Mouse (Mus musculus): ENCODE results near the gene Adam12.
"Not testable (repeated sequence)": the region's sequence is repeated elsewhere in the genome, so short reads cannot be mapped to it uniquely, and the experiment has no call there.

The Adam12 gene

DNA sequence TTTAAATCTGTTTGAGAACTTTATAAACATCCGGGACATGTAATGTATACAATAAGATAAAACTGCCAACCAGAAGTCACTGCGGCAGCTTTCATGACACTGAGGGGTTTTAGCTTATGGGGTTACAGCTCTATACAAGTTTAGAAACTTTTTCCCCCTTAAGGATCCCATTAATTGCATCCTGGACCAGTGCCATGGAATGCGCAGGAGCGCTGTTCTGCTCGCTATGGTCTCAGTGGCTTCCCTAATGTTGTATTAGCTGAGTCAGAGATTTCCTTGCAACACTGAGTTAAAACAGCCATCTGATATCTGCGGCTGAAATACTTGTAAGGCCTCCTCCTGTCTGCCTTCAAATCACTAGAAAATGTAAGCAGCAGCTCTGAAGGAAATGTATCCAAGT lies 298.6 kb downstream of the Adam12 start:
- no peak for DNase-seq (ENCODE audit: extremely low spot score)

DNA sequence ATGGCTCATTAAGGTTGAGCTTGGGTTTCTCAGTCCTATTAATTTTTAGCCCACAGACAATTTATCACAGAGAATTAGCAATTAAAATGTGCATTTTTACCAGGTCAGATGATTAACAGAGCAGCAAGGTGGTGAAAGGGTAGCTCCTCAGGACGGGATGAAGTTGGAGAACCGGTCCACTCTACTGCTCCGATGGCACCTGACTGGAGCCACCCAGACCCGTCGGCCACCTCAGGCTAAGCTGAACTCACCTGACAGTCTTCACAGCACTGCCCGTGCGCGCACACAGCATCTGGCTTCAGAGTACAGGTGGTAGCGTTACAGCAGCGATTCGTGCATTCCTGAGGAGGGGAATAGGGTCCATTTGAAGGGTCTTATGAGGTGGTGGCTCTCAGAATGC lies 300.5 kb downstream of the Adam12 start:
- no peak for DNase-seq (ENCODE audit: extremely low spot score)

DNA sequence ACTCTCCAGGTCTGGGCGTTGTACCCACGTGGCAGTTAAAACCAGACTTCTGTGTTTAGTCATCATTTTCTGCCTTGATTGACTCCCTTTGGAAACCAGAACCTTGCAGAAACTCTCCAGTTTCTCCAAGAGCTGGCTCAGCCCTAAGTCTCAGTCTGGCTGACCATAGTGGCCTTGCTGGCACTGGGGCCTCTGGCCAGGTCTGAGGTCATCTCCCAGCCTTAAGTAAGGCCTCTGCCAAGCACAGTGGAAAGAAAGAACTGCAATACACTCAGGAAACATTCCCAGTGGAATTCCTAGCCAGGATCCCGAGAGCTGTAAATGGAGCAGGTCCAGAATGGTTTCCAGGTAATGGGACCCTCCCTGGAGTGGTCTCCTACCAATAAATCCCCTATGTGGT lies 303.0 kb downstream of the Adam12 start:
- no peak for DNase-seq (ENCODE audit: extremely low spot score)

DNA sequence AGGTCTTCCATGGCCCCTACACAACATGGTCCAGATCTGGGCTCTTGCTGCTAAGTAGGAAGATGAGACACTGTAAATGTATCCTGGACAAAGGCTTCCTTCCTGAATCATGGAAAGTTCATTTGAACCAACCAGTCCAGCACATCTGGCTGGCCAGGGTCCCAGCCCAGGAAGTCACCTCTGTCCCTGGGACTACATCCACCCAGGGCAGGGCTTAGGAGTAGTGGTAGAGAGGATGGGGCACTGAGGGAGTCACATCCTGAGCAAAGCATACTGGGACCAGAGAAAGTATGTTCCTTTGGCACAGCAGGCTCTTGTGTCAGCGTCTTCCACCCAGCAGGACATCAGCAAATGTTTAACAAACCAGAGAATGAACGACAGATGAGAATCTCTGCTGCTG lies 306.2 kb downstream of the Adam12 start:
- DNase-seq (ENCODE audit: extremely low spot score): no peak

DNA sequence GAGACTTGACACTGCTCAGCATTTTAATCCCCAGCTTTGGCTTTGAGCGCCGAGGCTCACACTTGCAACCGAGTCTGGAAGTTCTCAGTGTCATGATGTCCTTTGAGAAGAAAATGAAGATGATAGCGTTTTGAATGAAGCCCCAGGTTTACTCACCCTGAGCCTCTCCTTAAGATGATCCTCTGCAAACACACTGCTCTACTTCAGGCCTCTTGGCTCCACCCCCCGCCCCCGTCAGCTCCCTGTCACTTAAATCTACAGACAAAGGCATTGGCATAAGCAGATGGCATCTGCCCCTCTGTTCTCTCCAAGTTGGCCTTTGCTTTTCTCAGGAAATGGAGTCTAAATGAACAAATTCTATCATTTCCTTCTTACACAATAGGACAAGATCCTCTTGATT lies 308.0 kb downstream of the Adam12 start:
- DNase-seq (ENCODE audit: extremely low spot score): no peak

DNA sequence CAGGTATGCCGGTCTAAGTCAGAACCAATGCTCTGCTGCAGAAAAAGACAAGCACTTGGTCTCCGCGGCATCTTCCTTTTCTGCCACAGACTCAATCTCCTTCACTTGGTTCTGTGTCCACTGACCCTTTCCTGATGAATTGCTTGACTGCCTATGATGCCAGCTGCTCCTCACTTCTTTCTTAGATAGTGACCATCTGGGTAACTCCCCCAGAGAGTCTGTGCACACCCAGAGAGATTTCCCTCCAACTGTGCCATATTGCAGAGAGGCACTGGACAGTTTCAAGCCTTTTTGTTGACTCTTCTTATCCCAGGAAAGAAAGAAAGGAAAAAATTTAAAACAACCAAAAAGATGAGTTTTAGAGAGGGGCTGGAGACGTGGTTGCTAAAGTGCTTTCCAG lies 310.7 kb downstream of the Adam12 start:
- no peak for DNase-seq (ENCODE audit: extremely low spot score)

DNA sequence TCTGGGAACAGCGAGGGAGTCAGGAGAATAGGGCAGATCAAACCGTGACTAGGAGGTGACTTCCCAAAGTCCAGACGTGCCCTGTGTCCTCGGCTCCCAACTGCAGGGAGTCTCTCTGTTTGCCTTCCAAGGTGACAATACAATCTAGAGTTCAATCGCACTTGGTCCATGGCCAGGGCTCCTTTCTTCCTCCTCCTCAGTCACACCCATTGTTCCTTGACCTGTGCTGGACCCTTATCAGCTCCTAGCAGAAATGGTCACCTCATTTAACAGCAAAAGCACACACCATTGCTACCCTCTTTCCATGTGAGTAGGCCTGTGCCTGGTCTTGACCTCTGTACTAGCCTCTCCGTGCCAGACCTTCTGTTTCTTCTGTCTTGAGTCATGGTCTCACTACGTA lies 311.2 kb downstream of the Adam12 start:
- no peak for DNase-seq (ENCODE audit: extremely low spot score)

DNA sequence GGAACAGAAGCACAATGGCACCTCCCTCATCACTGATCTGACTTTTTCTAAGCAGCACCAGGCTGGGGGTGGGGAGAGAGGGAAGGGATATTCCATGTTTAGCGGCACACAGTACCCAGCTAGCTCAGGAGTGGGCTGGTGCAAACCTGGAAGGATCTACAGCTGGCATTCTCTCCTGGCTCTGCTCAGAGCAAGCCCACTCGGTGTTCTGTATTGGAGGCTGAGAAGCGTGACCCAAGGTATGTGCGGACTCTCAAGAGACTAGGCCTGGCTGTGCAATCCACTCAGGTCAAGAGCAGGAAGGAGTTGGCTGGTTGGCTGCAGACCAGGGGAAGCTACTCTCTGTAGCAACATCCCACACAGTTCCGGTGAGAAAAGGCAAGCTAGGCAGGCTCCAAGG lies 312.0 kb downstream of the Adam12 start:
- DNase-seq (ENCODE audit: extremely low spot score): no peak

DNA sequence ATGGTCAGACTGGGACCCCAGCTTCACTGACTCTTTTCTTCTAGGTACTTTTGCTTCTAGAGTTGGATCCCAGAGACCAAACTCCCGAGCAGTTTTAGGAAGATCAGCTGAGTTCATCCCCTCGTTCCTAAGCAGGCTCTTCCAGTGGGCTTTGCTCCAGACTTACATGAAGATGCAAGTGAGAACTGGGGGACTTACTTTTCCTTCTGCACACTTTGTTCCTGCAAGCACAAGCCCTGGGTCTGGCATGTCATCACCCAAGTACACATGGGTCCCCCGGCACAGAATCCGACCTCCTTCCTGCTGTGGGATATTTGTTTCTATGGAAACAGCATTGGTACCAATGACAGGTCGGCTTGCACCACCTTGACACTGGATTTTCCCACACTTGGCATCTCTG lies 312.6 kb downstream of the Adam12 start:
- no peak for DNase-seq (ENCODE audit: extremely low spot score)

DNA sequence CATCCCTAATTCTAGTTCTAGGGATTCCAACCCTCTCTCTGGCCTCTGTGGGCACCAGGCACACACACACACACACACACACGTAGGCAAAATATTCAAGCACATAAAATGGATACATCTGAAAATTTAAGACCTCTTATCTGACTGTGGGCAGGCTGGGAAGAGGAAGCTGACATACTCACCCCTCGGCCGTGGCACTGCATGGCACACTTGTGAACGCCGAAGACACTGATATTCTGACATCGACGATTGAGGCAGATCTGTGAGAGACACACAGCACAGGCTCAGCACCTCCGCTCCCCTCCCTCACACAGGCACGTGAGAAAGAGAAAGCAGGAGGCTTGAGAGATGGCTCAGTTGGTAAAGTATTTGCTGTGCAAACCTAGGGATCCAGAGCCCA lies 315.7 kb downstream of the Adam12 start:
- DNase-seq (ENCODE audit: extremely low spot score): no peak

DNA sequence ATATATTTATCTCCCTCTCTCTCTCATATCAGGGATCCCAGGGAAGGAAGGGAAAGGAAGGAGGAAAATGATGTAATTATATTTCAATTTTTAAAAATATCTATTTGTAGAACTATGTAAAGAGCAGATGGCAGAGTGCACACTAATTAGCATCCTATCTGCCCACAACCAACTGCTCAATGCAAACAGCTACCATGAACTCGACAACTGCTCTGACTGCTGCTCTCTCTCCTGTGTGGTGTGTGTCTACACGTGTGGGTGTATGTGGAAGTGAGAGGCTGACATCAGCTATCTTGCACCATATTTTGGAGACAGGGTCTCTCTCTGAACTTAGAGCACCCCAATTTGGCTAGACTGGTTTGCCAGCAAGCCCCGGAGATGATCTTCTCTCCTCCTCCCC lies 320.1 kb downstream of the Adam12 start:
- no peak for DNase-seq (ENCODE audit: extremely low spot score)

DNA sequence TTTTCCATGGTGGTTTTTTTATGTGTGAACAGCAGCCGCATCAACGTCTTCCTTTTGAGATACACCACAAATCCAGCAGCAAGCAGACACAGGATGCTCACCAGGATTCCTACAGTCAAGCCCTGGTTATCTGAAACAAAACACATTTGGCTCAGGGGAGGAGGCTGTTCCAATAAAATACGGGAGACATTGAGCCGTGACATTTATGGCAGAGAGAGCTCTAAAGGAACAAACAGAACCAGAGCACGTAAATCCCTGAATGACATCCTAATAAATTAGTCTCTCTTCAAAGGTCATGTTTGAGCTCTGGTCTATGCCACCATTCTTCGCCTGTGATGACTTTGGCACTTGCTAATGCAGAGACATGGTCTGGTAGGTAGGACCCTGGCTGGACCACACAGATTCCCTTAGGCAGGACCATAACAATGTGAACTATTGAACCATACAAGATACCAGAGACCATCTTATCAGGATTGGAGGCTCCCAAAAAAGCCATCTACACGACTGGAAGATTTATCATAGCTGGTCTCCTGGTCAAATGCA lies 322.0 kb downstream of the Adam12 start:
- no peak for DNase-seq (ENCODE audit: extremely low spot score)

DNA sequence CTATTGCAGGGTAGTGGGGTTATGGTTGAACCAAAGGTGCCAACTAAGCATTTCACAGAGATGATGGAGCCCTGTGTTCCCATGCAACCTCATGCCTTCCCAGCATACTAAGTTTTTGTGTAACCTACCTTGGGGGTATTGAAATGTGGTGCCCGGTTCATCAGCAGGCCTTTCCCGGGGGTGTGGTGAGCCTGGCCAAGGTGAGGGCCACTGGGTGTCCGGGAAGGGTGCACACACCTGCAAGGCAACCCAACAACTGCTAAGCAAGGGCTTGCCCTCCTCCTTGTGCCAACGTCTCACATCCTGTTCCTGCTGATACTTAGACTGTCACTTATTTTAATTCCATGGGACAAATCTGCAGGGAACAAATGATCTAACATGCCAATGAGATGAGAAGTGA lies 323.0 kb downstream of the Adam12 start:
- no peak for DNase-seq (ENCODE audit: extremely low spot score)

DNA sequence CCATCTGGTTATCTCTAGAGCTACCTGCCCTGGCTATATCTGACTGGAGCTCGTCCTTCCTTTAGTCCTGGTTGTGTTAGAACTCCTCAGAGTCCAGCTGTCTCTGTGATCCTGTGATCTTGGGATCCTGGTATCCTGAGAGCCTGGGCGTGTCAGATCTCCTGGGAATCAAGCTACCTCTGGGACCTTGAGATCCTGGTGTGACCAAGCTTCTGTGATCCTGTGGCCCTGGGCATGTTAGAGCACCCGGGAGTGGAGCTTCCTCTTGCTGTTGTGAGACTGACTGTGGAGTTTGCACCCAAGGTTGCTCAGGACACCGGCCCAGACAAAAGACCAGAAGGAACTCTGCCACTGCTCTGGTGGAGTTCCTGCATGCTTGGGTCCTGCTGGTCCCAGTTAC lies 332.6 kb downstream of the Adam12 start:
- no peak for DNase-seq (ENCODE audit: extremely low spot score)

DNA sequence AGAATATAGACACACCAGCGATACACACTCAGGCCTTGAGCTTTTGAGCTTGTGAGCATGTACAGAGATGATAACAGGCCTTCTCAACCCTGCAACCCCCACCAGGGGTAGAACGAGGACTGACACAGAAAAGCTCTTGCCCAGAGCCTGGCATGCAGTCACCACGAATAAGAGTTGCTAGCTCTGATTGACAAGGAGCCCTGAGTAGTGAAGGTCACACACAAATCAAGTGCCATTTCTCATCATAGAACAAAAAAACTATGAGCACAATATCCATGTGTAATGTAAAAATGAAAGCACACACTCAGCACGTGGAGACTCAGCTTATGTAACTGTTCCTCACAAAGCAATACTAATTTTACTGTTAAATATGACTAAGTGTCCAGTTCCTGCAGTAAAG lies 340.1 kb downstream of the Adam12 start:
- no peak for DNase-seq (ENCODE audit: extremely low spot score)

DNA sequence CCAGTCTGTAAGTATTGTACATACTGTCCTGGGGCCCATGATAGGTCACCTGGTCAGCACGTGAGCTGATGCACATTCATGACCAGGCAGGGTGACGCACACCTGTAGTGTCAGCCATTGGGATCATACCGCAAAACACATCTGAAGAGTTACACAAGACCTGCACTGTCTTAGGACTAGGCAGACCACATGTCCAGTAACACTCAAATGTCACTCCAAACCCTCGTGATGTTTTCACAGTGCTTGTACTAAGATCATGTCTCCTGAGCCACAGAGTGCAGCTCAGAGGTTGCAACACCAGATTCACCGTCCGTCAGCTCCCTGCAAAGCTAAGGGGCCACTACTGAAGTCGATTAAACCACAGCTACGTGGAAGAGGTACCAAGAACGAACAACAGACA lies 340.6 kb downstream of the Adam12 start:
- no peak for DNase-seq (ENCODE audit: extremely low spot score)

DNA sequence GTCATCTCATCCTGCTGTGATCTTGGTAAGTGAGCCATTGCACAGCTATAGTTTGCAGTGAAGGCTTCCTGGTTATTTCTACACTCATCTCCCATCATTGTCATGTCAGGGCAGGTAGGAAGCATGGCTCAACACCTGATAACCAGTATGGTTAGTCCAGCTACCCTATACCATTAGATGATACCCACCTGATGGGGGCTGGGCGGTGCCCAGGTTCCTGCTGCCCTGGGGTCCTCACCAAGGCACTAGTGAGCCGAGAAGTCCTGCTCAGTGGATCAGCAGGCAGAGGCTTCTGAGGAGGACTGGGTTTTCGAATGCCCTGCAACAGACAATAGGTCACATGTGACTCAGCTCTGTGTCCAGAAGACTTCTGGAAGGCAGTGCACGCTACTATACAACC lies 342.0 kb downstream of the Adam12 start:
- no peak for DNase-seq (ENCODE audit: extremely low spot score)

DNA sequence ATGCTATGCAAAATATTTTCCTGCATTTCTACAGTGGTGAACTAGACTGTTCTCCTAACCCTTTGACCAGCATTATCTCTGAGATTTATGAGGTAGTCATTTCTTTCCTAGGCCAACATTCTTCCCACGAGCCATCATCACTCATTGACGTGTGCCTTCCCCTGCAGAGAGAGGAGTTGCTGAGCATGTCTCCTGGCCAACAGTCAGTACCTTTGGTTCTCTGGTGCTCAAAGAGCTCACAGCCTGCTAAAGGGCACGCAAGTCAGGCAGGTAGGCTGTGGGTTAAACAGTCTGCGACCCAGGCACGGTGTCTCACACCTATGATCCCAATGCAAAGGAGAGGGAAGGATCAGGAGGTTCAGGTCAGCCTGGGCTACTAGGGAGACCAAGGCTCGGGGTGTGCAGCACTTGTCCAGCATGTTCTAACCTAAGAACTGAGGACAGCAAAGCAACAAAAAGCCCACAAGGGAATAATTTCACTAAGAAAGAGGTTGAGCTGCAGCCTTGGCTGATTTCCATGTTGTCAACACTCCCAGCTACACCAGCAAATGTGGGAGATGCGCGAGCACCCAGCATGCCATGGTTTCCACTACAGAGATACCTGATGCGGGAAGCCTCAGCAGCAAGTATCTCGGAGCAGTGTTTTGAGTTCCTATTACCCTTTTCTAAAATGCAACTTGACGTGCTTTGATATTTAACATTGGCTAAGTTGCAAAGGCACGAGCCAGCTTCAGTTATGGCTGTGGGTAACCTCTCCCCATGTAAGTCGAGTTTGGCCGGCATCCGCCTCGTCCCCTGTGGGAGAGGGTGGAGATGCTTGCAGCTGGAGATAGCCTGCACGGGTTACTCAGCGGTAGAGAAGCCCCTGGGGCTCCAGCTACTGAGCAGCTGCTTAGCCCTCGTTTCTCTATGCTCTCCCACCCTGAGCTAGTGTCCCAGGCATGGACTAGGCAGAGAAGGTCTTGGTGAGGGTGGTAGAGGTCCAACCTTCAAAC lies 342.7 kb downstream of the Adam12 start:
- no peak for DNase-seq (ENCODE audit: extremely low spot score)

DNA sequence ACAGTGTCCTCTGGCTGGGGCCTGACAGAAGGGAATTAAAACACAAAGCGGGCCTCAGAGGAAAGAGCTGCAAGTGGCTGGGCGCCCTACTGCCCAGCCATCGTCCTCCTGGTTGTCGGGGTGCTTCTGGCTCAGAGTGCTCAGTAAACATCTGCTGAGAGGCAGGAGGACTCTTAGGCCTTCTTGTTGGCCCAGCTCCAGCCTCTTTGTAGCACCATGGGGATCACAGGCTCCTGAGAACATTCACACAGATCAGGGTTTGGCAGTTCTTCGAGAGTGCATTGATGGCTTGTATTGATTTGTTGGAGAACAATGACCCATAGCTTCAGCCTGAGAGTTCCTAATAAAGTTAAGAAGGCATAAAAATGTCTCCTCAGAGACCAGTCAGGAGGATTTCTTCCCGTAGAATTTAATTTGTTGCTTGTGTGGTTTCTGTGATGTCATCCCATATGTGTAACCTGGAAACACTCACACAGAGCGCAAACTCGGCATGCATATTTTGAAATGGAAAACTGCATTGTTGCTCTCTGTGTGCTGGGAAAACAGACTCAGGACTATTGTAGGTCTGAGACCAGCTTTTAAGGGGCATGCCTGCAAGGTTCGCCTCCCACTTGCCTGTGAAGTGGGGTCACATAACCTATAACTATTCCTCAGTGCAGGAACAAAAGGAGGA lies 347.1 kb downstream of the Adam12 start:
- DNase-seq (ENCODE audit: extremely low spot score): not testable (repeated sequence)

DNA sequence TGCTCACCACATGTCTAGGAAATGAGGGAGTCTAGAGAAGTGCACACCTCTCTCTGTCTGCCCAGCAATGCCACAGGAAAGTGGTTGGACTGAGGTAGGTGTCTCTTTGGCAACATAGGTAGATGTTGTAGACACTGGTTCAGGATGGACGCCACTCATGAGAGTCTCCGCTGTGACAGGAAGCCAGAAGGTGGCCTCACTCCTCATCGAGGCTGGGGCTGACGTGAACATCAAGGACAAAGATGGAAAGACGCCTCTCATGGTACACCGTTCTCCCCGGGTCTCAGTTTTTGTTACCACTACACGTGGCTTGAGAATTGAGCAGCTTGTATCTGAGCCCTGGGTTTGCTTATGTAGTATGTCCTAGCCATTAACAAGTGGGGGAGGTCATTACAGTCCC lies 352.2 kb downstream of the Adam12 start:
- no peak for DNase-seq (ENCODE audit: extremely low spot score)

DNA sequence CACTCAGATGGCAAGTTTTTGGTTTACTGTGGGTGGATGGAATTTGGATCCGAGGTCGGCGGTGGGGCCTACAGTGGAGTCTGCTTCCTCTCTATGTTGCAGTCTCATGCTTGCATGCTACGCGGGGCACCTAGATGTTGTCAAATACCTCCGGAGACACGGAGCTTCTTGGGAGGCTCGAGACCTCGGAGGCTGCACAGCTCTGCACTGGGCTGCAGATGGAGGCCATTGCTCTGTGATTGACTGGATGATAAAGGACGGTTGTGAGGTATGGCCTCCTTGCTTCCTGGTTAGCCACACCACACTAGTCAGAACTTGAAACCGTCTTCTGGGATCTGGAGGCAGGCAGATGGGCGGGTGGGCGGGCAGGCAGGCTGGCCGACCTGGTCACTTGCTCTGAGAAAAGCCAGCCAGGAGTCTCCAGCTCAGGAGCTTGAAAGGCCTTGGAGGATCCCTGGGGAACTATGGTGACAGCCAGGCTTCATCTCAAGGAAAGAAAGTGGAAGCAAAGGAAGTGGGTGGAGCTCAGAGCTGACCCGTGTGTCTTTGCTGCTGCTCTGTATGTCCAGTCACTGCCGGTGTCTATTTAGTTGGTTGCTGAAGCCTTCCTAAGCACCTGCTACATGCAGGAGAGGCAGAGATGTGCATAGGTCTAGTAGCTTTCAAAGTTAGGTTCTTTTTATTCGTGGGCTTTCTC lies 355.2 kb downstream of the Adam12 start:
- DNase-seq (ENCODE audit: extremely low spot score): no peak

DNA sequence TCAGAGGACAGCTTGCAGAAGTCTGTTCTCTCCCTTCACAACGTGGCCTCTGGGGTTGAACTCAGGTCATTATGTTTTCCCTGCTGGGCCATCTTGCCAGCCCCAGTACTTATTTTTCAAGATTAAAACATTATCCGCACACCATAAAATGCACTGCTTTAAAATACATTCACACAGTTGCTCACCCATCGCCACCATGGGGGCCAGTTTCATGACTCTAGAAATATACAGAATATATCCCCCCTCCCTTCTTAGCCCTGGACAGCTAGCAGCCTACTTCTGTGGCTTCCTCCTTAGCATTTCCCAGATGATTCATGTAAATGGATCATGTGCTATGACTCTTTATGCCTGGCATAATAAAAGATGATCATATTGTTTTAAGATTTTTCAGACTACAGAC lies 355.8 kb downstream of the Adam12 start:
- no peak for DNase-seq (ENCODE audit: extremely low spot score)
